Mouse (Mus musculus): ENCODE measurements around the gene Sys1. TPM values are rescaled to one million over a fixed set of nuclear protein-coding genes. Genes with fewer than 3 reads are reported as not detected.

Gene Sys1
- polyA plus RNA-seq, 1 experiment from 2014 or later: 86.6 TPM

- Histone ChIP-seq H3K36me3 (ENCODE audit: control insufficient read depth, insufficient read depth, low read length) (no peaks in the 10 kb centered on the region), H3K4me1 (ENCODE audit: control insufficient read depth, insufficient read depth, low read length) (no peaks in the 10 kb centered on the region), H3K9ac (ENCODE audit: low read length) (no peak overlapping the region), H3K9me3 (replicated peaks; ENCODE audit: control insufficient read depth, low read length) (no peaks in the 10 kb centered on the region), H3K4me3 (ENCODE audit: low read depth, low read length) (no peak overlapping the region), H3K27ac (ENCODE audit: low read depth, low read length) (no peak overlapping the region), H3K4me2 (ENCODE audit: low read length) (no peak overlapping the region), H3K27me3 (replicated peaks; ENCODE audit: control insufficient read depth, insufficient read depth, low read length) (no peaks in the 10 kb centered on the region)
- DNase-seq (ENCODE audit: low spot score) (no peak), ATAC-seq (no peak)
- 90% methylated on average over 15 of the region's 15 CpGs for WGBS
These were observed 33.9 kb upstream of the Sys1 start for GRCm38 (mm10) chr2:164422675-164423393.

GRCm38 (mm10) chr2:164423464-164423863 is 33.3 kb upstream of the Sys1 start:
- H3K4me3 ChIP-seq (ENCODE audit: low read depth, low read length): no peak overlapping the region
- H3K27me3 ChIP-seq (replicated peaks; ENCODE audit: control insufficient read depth, insufficient read depth, low read length): no peaks in the 10 kb centered on the region
- no peaks in the 10 kb centered on the region for H3K9me3 ChIP-seq (replicated peaks; ENCODE audit: control insufficient read depth, low read length)
- no peak for ATAC-seq
- no peaks in the 10 kb centered on the region for H3K4me1 ChIP-seq (ENCODE audit: control insufficient read depth, insufficient read depth, low read length)
- no peak overlapping the region for H3K27ac ChIP-seq (ENCODE audit: low read depth, low read length)
- DNase-seq (ENCODE audit: low spot score): no peak
- 93% methylated on average over 11 of the region's 11 CpGs for WGBS
- no peak overlapping the region for H3K9ac ChIP-seq (ENCODE audit: low read length)
- no peak overlapping the region for H3K4me2 ChIP-seq (ENCODE audit: low read length)
- no peaks in the 10 kb centered on the region for H3K36me3 ChIP-seq (ENCODE audit: control insufficient read depth, insufficient read depth, low read length)

- no peak overlapping the region for H3K9ac ChIP-seq (ENCODE audit: low read length)
- DNase-seq (ENCODE audit: low spot score): no peak
- no peak overlapping the region for H3K4me2 ChIP-seq (ENCODE audit: low read length)
- no peak for ATAC-seq
- no peak overlapping the region for H3K27ac ChIP-seq (ENCODE audit: low read depth, low read length)
- H3K36me3 ChIP-seq (ENCODE audit: control insufficient read depth, insufficient read depth, low read length): no peaks in the 10 kb centered on the region
- 96% methylated on average over 8 of the region's 8 CpGs for WGBS
- no peaks in the 10 kb centered on the region for H3K4me1 ChIP-seq (ENCODE audit: control insufficient read depth, insufficient read depth, low read length)
- no peaks in the 10 kb centered on the region for H3K27me3 ChIP-seq (replicated peaks; ENCODE audit: control insufficient read depth, insufficient read depth, low read length)
- H3K4me3 ChIP-seq (ENCODE audit: low read depth, low read length): no peak overlapping the region
- H3K9me3 ChIP-seq (replicated peaks; ENCODE audit: control insufficient read depth, low read length): no peaks in the 10 kb centered on the region
These were observed 32.4 kb upstream of the Sys1 start for GRCm38 (mm10) chr2:164424406-164424805.

DNA sequence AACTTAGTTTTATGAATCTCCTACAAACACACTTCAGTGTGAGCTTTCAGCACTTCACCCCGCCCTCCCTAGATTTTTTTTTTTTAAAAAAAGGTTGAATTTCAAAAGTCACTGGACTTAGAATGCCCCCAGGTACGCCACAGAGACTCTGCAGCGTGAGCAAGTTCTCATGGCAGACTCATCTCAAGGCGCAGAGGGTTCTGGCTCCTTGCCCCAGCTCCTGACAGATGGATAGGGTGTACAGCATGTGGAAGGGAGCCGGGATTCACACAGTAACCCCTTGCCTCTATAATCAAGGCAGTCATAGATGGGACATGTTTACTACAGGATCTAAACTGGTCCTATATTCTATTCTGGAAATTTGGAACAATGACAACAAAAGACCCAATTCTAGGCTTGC is 31.4 kb upstream of the Sys1 start:
- Histone ChIP-seq H3K9me3 (replicated peaks; ENCODE audit: control insufficient read depth, low read length) (no peaks in the 10 kb centered on the region), H3K9ac (ENCODE audit: low read length) (no peak overlapping the region), H3K36me3 (ENCODE audit: control insufficient read depth, insufficient read depth, low read length) (no peaks in the 10 kb centered on the region), H3K4me1 (ENCODE audit: control insufficient read depth, insufficient read depth, low read length) (no peaks in the 10 kb centered on the region), H3K27ac (ENCODE audit: low read depth, low read length) (no peak overlapping the region), H3K4me3 (ENCODE audit: low read depth, low read length) (no peak overlapping the region), H3K27me3 (replicated peaks; ENCODE audit: control insufficient read depth, insufficient read depth, low read length) (no peaks in the 10 kb centered on the region), H3K4me2 (ENCODE audit: low read length) (no peak overlapping the region)
- ATAC-seq (no peak), DNase-seq (ENCODE audit: low spot score) (peak; percentile 46)
- WGBS: 83% methylated on average over 5 of the region's 5 CpGs

- Histone ChIP-seq H3K27me3 (replicated peaks; ENCODE audit: control insufficient read depth, insufficient read depth, low read length) (no peaks in the 10 kb centered on the region), H3K27ac (ENCODE audit: low read depth, low read length) (no peak overlapping the region), H3K9ac (ENCODE audit: low read length) (no peak overlapping the region), H3K9me3 (replicated peaks; ENCODE audit: control insufficient read depth, low read length) (no peaks in the 10 kb centered on the region), H3K4me1 (ENCODE audit: control insufficient read depth, insufficient read depth, low read length) (no peaks in the 10 kb centered on the region), H3K36me3 (ENCODE audit: control insufficient read depth, insufficient read depth, low read length) (no peaks in the 10 kb centered on the region), H3K4me3 (ENCODE audit: low read depth, low read length) (no peak overlapping the region), H3K4me2 (ENCODE audit: low read length) (no peak overlapping the region)
- ATAC-seq (no peak), DNase-seq (ENCODE audit: low spot score) (no peak)
- WGBS: 27% methylated on average over 12 of the region's 12 CpGs
These were observed 30.6 kb upstream of the Sys1 start for GRCm38 (mm10) chr2:164426121-164426520.

GRCm38 (mm10) chr2:164426952-164427351 is 29.8 kb upstream of the Sys1 start:
- WGBS: 77% methylated on average over 5 of the region's 5 CpGs

GRCm38 (mm10) chr2:164428451-164428850 is 28.3 kb upstream of the Sys1 start:
- Histone ChIP-seq H3K4me1 (ENCODE audit: control insufficient read depth, insufficient read depth, low read length) (no peaks in the 10 kb centered on the region), H3K9ac (ENCODE audit: low read length) (no peak overlapping the region), H3K4me2 (ENCODE audit: low read length) (no peak overlapping the region), H3K9me3 (replicated peaks; ENCODE audit: control insufficient read depth, low read length) (no peaks in the 10 kb centered on the region), H3K4me3 (ENCODE audit: low read depth, low read length) (no peak overlapping the region), H3K27me3 (replicated peaks; ENCODE audit: control insufficient read depth, insufficient read depth, low read length) (no peaks in the 10 kb centered on the region), H3K36me3 (ENCODE audit: control insufficient read depth, insufficient read depth, low read length) (no peaks in the 10 kb centered on the region), H3K27ac (ENCODE audit: low read depth, low read length) (no peak overlapping the region)
- WGBS: 43% methylated on average over 5 of the region's 5 CpGs
- ATAC-seq (no peak), DNase-seq (ENCODE audit: low spot score) (no peak)

More at GRCm38 (mm10) chr2:164426952-164427351, 29.8 kb upstream of the Sys1 start:
- H3K36me3 ChIP-seq (ENCODE audit: control insufficient read depth, insufficient read depth, low read length): no peaks in the 10 kb centered on the region
- no peaks in the 10 kb centered on the region for H3K9me3 ChIP-seq (replicated peaks; ENCODE audit: control insufficient read depth, low read length)
- DNase-seq (ENCODE audit: low spot score) (no peak), ATAC-seq (no peak)
- H3K4me3 ChIP-seq (ENCODE audit: low read depth, low read length): no peak overlapping the region
- no peak overlapping the region for H3K27ac ChIP-seq (ENCODE audit: low read depth, low read length)
- no peak overlapping the region for H3K9ac ChIP-seq (ENCODE audit: low read length)
- H3K27me3 ChIP-seq (replicated peaks; ENCODE audit: control insufficient read depth, insufficient read depth, low read length): no peaks in the 10 kb centered on the region
- H3K4me2 ChIP-seq (ENCODE audit: low read length): no peak overlapping the region
- H3K4me1 ChIP-seq (ENCODE audit: control insufficient read depth, insufficient read depth, low read length): no peaks in the 10 kb centered on the region

- Histone ChIP-seq H3K27me3 (replicated peaks; ENCODE audit: control insufficient read depth, insufficient read depth, low read length) (no peaks in the 10 kb centered on the region), H3K4me2 (ENCODE audit: low read length) (no peak overlapping the region), H3K27ac (ENCODE audit: low read depth, low read length) (no peak overlapping the region), H3K36me3 (ENCODE audit: control insufficient read depth, insufficient read depth, low read length) (no peaks in the 10 kb centered on the region), H3K4me3 (ENCODE audit: low read depth, low read length) (no peak overlapping the region), H3K9ac (ENCODE audit: low read length) (no peak overlapping the region), H3K9me3 (replicated peaks; ENCODE audit: control insufficient read depth, low read length) (no peaks in the 10 kb centered on the region), H3K4me1 (ENCODE audit: control insufficient read depth, insufficient read depth, low read length) (no peaks in the 10 kb centered on the region)
- WGBS: 40% methylated on average over 15 of the region's 15 CpGs
- DNase-seq (ENCODE audit: low spot score) (no peak), ATAC-seq (no peak)
These were observed 26.7 kb upstream of the Sys1 start for GRCm38 (mm10) chr2:164429881-164430615.

GRCm38 (mm10) chr2:164430697-164431096 is 26.1 kb upstream of the Sys1 start:
- no peak overlapping the region for H3K27ac ChIP-seq (ENCODE audit: low read depth, low read length)
- no peaks in the 10 kb centered on the region for H3K9me3 ChIP-seq (replicated peaks; ENCODE audit: control insufficient read depth, low read length)
- 19% methylated on average over 7 of the region's 7 CpGs for WGBS
- H3K4me1 ChIP-seq (ENCODE audit: control insufficient read depth, insufficient read depth, low read length): no peaks in the 10 kb centered on the region
- ATAC-seq: no peak
- H3K9ac ChIP-seq (ENCODE audit: low read length): no peak overlapping the region
- DNase-seq (ENCODE audit: low spot score): no peak
- no peak overlapping the region for H3K4me3 ChIP-seq (ENCODE audit: low read depth, low read length)
- H3K4me2 ChIP-seq (ENCODE audit: low read length): no peak overlapping the region
- H3K27me3 ChIP-seq (replicated peaks; ENCODE audit: control insufficient read depth, insufficient read depth, low read length): no peaks in the 10 kb centered on the region
- H3K36me3 ChIP-seq (ENCODE audit: control insufficient read depth, insufficient read depth, low read length): no peaks in the 10 kb centered on the region

Data from forebrain, embryonic 14.5 days (tissue).